Mouse (Mus musculus) spleen, postnatal 10 days (tissue): ENCODE measurements around the gene Hps1.
A peak's percentile ranks its signal among the peaks of the same experiment; 100 is the strongest.

ENCODE experiments used
- DNase-seq, 2 experiments: peaks; one replicate each; pipeline ENCODE4 v3.0.0; 2021 to 2022; ENCODE audit warnings: low spot score in 2 of 2

Gene Hps1

GRCm38 (mm10) chr19:42755148-42755870 is 24.5 kb downstream of the Hps1 start:
- DNase-seq = no peak

- peak; percentile 14 to 54 for DNase-seq
These were observed 26.4 kb downstream of the Hps1 start for GRCm38 (mm10) chr19:42753141-42753917.

GRCm38 (mm10) chr19:42752363-42752931 is 27.3 kb downstream of the Hps1 start, which contains the start of gene Pyroxd2:
Gene Pyroxd2, minus strand, starts transcription at chr19:42752775.
- DNase-seq = peak; percentile 34 to 78

- no peak for DNase-seq
These were observed 29.6 kb downstream of the Hps1 start for GRCm38 (mm10) chr19:42750196-42750595.

GRCm38 (mm10) chr19:42746702-42747101 is 33.1 kb downstream of the Hps1 start:
- DNase-seq = no peak

GRCm38 (mm10) chr19:42745869-42746224 is 33.9 kb downstream of the Hps1 start:
- no peak for DNase-seq

- DNase-seq = no peak
These were observed 34.5 kb downstream of the Hps1 start for GRCm38 (mm10) chr19:42745084-42745868.

- DNase-seq = peak in 1 of 2 experiments; percentile 48
These were observed 35.6 kb downstream of the Hps1 start for GRCm38 (mm10) chr19:42744162-42744586.

GRCm38 (mm10) chr19:42743261-42743660 is 36.5 kb downstream of the Hps1 start:
- no peak for DNase-seq

GRCm38 (mm10) chr19:42741884-42742283 is 37.9 kb downstream of the Hps1 start:
- DNase-seq = no peak

- DNase-seq = no peak
These were observed 39.4 kb downstream of the Hps1 start for GRCm38 (mm10) chr19:42740163-42740899.

- no peak for DNase-seq
These were observed 40.0 kb downstream of the Hps1 start for GRCm38 (mm10) chr19:42739734-42740133.

- DNase-seq = no peak
These were observed 42.0 kb downstream of the Hps1 start for GRCm38 (mm10) chr19:42737753-42738152.

- DNase-seq = no peak
These were observed 44.8 kb downstream of the Hps1 start for GRCm38 (mm10) chr19:42734982-42735381.

GRCm38 (mm10) chr19:42727424-42727823 is 52.4 kb downstream of the Hps1 start:
- DNase-seq = no peak

- DNase-seq = no peak
These were observed 53.0 kb downstream of the Hps1 start for GRCm38 (mm10) chr19:42726766-42727165.

- DNase-seq = no peak
These were observed 53.8 kb downstream of the Hps1 start for GRCm38 (mm10) chr19:42725973-42726350.

- no peak for DNase-seq
These were observed 54.5 kb downstream of the Hps1 start for GRCm38 (mm10) chr19:42725056-42725972.

GRCm38 (mm10) chr19:42723302-42723701 is 56.5 kb downstream of the Hps1 start:
- DNase-seq = no peak

GRCm38 (mm10) chr19:42722500-42722899 is 57.3 kb downstream of the Hps1 start:
- DNase-seq = no peak
